Mouse (Mus musculus): Measurements from ENCODE around the gene Depdc1b. TPM values are rescaled to one million over a fixed set of nuclear protein-coding genes. Genes with fewer than 3 reads are reported as not detected.

The Depdc1b gene
- polyA plus RNA-seq, 1 experiment from 2014 or later: 15.2 TPM

- H3K4me2 ChIP-seq: no peak overlapping the region
- no peaks in the 10 kb centered on the region for H3K27me3 ChIP-seq
- H3K4me3 ChIP-seq: no peak overlapping the region
- no peaks in the 10 kb centered on the region for H3K4me1 ChIP-seq
- no peaks in the 10 kb centered on the region for H3K9me3 ChIP-seq
- H3K36me3 ChIP-seq: no peaks in the 10 kb centered on the region
- no peak for ATAC-seq (ENCODE audit: borderline replicate concordance, extremely low read depth, low FRiP score, low TSS enrichment)
- no peak overlapping the region for H3K9ac ChIP-seq
- no peak overlapping the region for H3K27ac ChIP-seq
- WGBS: 58% methylated on average over 3 of the region's 3 CpGs
Observed at GRCm38 (mm10) chr13:108289436-108289835, 26.7 kb upstream of the Depdc1b start.

GRCm38 (mm10) chr13:108290314-108290713, 25.8 kb upstream of the Depdc1b start:
- no peak overlapping the region for H3K4me2 ChIP-seq
- no peak overlapping the region for H3K4me3 ChIP-seq
- WGBS: 86% methylated on average over 4 of the region's 4 CpGs
- no peak overlapping the region for H3K9ac ChIP-seq
- H3K9me3 ChIP-seq: no peaks in the 10 kb centered on the region
- no peak overlapping the region for H3K27ac ChIP-seq
- H3K36me3 ChIP-seq: no peaks in the 10 kb centered on the region
- ATAC-seq (ENCODE audit: borderline replicate concordance, extremely low read depth, low FRiP score, low TSS enrichment): no peak
- H3K4me1 ChIP-seq: no peaks in the 10 kb centered on the region
- H3K27me3 ChIP-seq: no peaks in the 10 kb centered on the region

DNA sequence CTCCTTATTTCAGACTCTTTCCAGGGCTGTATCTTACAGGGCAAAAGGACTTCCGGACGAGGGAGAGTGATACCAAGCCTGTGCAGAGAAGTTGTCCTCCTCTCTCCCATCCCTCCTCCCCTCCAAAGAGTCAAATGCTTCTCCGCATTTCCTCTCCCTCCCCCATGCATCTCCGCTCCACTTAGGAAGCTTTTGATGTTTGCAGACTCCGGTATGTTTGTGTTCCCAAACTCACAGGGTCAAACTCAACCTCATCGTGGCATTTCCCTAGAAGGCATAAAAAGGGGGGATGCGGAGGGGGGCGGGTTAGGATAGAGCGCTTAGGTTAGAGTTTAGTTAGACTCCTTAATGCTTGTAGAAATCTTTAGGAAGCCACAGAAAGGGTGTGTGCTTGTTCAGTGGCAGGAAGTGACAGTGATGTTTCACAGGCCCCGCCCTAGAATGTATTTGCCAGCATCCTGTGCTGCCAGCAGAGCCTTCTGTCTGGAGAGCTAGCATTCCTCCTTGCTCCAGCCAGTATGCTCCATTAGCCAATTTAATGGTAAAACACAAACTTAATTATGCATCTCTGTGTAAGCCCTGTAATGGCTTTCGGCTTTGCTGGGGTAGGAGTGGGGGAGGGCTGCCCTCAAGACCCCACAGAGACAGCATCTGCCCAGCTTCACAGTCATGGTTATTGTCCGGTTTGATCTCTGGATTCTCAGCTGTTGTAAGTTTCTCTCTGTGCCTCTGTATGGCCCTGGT, 18.6 kb upstream of the Depdc1b start:
- H3K9me3 ChIP-seq: no peaks in the 10 kb centered on the region
- peak overlapping the region; percentile 35 for H3K4me3 ChIP-seq
- peak overlapping the region; percentile 36; the same call in 1 of the 2 replicates for H3K9ac ChIP-seq
- H3K27ac ChIP-seq: peak overlapping the region; percentile 90
- peaks cover 27% of the 10 kb centered on the region for H3K4me1 ChIP-seq
- ATAC-seq (ENCODE audit: borderline replicate concordance, extremely low read depth, low FRiP score, low TSS enrichment): peak; percentile 89
- H3K27me3 ChIP-seq: no peaks in the 10 kb centered on the region
- WGBS: 3% methylated on average over 12 of the region's 12 CpGs
- peak overlapping the region; percentile 56 for H3K4me2 ChIP-seq
- H3K36me3 ChIP-seq: no peaks in the 10 kb centered on the region

DNA sequence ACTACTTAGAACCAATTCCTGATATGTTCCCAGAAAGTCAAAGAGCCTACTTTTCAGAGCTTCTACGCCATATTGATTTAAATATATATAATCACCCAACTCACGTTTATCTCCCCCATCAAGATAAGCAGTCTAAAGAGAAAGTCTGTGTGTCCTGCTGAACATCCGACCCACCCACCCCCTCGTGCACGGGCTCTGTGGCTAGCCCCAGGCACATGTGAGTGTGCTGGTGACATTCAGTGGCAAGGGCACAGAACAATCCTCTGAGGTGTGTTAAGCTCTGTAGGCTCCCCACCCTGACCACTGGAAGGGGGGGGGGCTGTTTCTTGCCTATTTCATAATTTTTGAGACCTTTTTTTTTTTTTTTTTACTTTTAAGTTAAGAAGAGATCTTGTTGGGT, 17.9 kb upstream of the Depdc1b start:
- Histone ChIP-seq H3K4me1 (peaks cover 27% of the 10 kb centered on the region), H3K4me3 (no peak overlapping the region), H3K4me2 (no peak overlapping the region), H3K27ac (peak overlapping the region; percentile 90), H3K27me3 (no peaks in the 10 kb centered on the region), H3K9me3 (no peaks in the 10 kb centered on the region), H3K36me3 (no peaks in the 10 kb centered on the region), H3K9ac (no peak overlapping the region)
- no peak for ATAC-seq (ENCODE audit: borderline replicate concordance, extremely low read depth, low FRiP score, low TSS enrichment)
- WGBS: 32% methylated on average over 5 of the region's 5 CpGs

DNA sequence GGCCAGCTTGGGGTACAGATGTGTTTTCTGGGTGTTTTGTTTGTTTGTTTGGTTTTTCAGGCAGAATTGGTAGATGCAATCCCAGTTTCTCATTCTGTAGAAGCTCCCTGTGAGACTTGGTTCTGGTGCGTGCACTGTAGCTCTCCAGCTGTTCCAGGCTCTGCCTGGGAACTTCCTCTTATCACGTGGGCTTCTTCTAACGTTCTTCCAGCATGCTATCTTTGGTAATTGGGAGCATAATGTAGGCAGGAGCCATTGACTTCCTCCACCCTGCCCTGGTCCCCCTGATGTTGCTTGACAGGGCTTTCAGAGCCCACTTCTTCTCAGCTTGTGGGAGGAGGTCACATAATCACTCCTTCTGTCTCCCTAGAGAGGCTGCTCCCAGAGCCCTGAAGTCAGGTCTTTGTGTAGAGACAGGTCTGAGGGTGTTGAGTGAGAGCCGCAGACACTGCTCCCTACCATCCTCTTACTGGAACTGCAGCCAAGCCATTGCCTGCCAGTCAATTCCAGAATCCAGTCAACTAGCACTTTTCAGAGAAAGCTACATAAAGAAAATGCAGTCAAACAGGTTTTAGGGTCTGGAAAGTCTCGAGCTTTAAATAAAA, 15.7 kb upstream of the Depdc1b start:
- Histone ChIP-seq H3K4me1 (peaks cover 27% of the 10 kb centered on the region), H3K36me3 (no peaks in the 10 kb centered on the region), H3K4me3 (no peak overlapping the region), H3K9me3 (no peaks in the 10 kb centered on the region), H3K27me3 (no peaks in the 10 kb centered on the region), H3K9ac (no peak overlapping the region), H3K4me2 (no peak overlapping the region), H3K27ac (peak overlapping the region; percentile 77)
- peak; percentile 47; the same call in 1 of the 2 replicates for ATAC-seq (ENCODE audit: borderline replicate concordance, extremely low read depth, low FRiP score, low TSS enrichment)
- WGBS: 10% methylated on average over 5 of the region's 5 CpGs

DNA sequence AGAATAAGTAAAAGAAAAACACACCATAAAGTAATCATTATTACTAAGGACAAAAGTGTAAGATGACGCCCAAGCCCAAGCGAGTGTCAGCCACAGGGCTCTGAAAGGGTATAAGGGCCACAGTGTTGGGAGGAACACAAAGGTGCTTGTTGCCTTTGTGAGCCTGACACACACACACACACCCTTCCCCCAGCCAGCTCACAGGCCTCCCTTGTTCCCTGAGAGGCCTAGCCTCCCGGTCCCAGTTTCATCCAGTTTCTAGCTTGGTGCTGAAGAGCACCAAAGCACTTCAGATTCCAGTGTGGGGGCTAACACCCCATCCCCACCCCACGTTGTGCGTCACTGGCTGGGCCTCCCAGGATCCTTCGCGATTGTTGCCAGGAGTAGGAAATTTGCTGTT, 14.7 kb upstream of the Depdc1b start:
- no peaks in the 10 kb centered on the region for H3K9me3 ChIP-seq
- H3K4me1 ChIP-seq: peaks cover 27% of the 10 kb centered on the region
- H3K27ac ChIP-seq: peak overlapping the region; percentile 60
- no peaks in the 10 kb centered on the region for H3K36me3 ChIP-seq
- H3K4me3 ChIP-seq: no peak overlapping the region
- no peak overlapping the region for H3K4me2 ChIP-seq
- no peak overlapping the region; the same call in 1 of the 2 replicates for H3K9ac ChIP-seq
- 0 out of 2 replicates have a peak, but pooled peaks have one; percentile 19 for ATAC-seq (ENCODE audit: borderline replicate concordance, extremely low read depth, low FRiP score, low TSS enrichment)
- no peaks in the 10 kb centered on the region for H3K27me3 ChIP-seq
- 35% methylated on average over 7 of the region's 7 CpGs for WGBS

GRCm38 (mm10) chr13:108302957-108303675, 13.0 kb upstream of the Depdc1b start:
- WGBS: 68% methylated on average over 7 of the region's 7 CpGs
- no peak for ATAC-seq (ENCODE audit: borderline replicate concordance, extremely low read depth, low FRiP score, low TSS enrichment)

GRCm38 (mm10) chr13:108303841-108304240, 12.3 kb upstream of the Depdc1b start:
- ATAC-seq (ENCODE audit: borderline replicate concordance, extremely low read depth, low FRiP score, low TSS enrichment): no peak
- no peaks in the 10 kb centered on the region for H3K27me3 ChIP-seq
- no peak overlapping the region for H3K4me3 ChIP-seq
- H3K4me2 ChIP-seq: no peak overlapping the region
- no peak overlapping the region for H3K27ac ChIP-seq
- no peaks in the 10 kb centered on the region for H3K9me3 ChIP-seq
- WGBS: 46% methylated on average over 1 of the region's 1 CpGs
- no peaks in the 10 kb centered on the region for H3K36me3 ChIP-seq
- peaks cover 11% of the 10 kb centered on the region for H3K4me1 ChIP-seq
- no peak overlapping the region for H3K9ac ChIP-seq

More at GRCm38 (mm10) chr13:108302957-108303675, 13.0 kb upstream of the Depdc1b start:
- Histone ChIP-seq H3K36me3 (no peaks in the 10 kb centered on the region), H3K27ac (no peak overlapping the region), H3K27me3 (no peaks in the 10 kb centered on the region), H3K9ac (no peak overlapping the region), H3K4me2 (no peak overlapping the region), H3K4me1 (peaks cover 13% of the 10 kb centered on the region), H3K9me3 (no peaks in the 10 kb centered on the region), H3K4me3 (no peak overlapping the region)

DNA sequence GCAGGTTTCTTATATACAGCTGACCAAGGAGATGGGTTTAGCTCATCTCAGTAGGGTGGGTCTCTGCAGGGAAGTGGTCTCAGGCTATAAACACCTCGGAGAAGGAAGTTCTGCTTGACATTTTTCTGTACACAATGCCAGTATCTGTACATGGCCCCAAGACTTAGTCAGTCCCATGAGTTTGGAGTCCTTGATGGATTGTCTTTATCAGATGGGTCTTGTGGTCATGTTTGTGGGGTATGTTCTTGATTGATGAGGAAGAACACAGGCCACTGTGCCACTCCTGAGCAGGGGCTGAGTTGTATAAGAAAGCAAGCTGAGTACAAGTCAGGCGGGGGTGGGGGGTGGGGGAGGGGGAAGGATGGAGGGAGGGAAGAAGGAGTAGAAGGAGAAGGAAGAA, 11.5 kb upstream of the Depdc1b start:
- Histone ChIP-seq H3K4me2 (no peak overlapping the region), H3K36me3 (no peaks in the 10 kb centered on the region), H3K27ac (no peak overlapping the region), H3K4me3 (no peak overlapping the region), H3K9ac (no peak overlapping the region), H3K4me1 (peaks cover 11% of the 10 kb centered on the region), H3K27me3 (no peaks in the 10 kb centered on the region), H3K9me3 (no peaks in the 10 kb centered on the region)
- WGBS: 27% methylated on average over 2 of the region's 2 CpGs
- no peak for ATAC-seq (ENCODE audit: borderline replicate concordance, extremely low read depth, low FRiP score, low TSS enrichment)

DNA sequence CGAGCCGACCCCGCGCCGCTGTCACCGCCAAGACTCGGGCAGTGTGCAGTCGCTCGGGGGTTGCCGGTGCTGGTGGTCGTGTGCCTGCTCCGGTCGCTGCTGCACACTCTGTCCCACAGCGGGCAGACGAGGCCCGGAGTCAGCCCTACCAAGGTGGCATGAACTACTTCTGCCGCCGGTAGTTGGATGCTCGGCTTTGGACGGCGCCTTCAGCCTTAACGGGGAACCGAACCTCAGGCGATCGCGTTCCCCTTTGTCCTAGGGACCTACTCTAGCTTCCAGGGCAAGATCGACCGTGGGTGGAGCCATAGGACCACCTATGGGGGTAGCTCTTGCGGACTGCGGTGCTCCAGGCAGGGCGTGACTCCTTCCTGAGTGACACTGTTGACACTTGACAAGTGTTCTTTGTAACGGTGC, 363 bp downstream of the Depdc1b start:
- H3K4me3 ChIP-seq: peak overlapping the region; percentile 92
- peak overlapping the region; percentile 68 for H3K9ac ChIP-seq
- no peaks in the 10 kb centered on the region for H3K27me3 ChIP-seq
- ATAC-seq (ENCODE audit: borderline replicate concordance, extremely low read depth, low FRiP score, low TSS enrichment): peak; percentile 62
- no peaks in the 10 kb centered on the region for H3K36me3 ChIP-seq
- 0% methylated on average over 32 of the region's 32 CpGs for WGBS
- H3K27ac ChIP-seq: peak overlapping the region; percentile 87
- peaks cover 17% of the 10 kb centered on the region for H3K4me1 ChIP-seq
- H3K4me2 ChIP-seq: peak overlapping the region; percentile 94
- H3K9me3 ChIP-seq: no peaks in the 10 kb centered on the region

DNA sequence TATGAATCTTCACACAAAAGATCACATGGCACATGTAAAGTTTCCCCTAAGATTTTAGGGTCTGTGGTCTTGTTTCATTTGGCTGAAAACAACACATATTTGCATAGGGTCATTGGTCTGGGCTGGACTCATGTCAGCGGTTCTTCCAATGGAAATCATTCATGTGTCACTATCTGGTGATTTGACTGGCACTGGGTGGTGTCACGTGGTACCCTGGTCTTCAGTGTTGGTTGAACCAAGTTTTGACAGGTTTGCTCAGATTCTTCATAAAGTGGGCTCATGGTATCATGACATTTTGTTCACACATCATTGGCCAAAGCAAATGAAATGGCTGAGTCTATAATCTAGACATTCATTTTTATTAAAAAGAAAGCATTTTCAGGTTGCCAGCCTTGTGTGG, 1.3 kb downstream of the Depdc1b start:
- Histone ChIP-seq H3K4me3 (peak overlapping the region; percentile 92), H3K4me2 (peak overlapping the region; percentile 94), H3K36me3 (no peaks in the 10 kb centered on the region), H3K27me3 (no peaks in the 10 kb centered on the region), H3K27ac (no peak overlapping the region), H3K4me1 (peaks cover 17% of the 10 kb centered on the region), H3K9me3 (no peaks in the 10 kb centered on the region), H3K9ac (no peak overlapping the region)
- no peak for ATAC-seq (ENCODE audit: borderline replicate concordance, extremely low read depth, low FRiP score, low TSS enrichment)
- 78% methylated on average over 2 of the region's 2 CpGs for WGBS

- 94% methylated on average over 8 of the region's 8 CpGs for WGBS
- H3K9ac ChIP-seq: no peak overlapping the region
- H3K4me3 ChIP-seq: no peak overlapping the region
- peaks cover 3% of the 10 kb centered on the region; the same call in 1 of the 2 replicates for H3K36me3 ChIP-seq
- peaks cover 17% of the 10 kb centered on the region for H3K4me1 ChIP-seq
- no peaks in the 10 kb centered on the region for H3K9me3 ChIP-seq
- H3K27ac ChIP-seq: no peak overlapping the region
- no peak overlapping the region for H3K4me2 ChIP-seq
- ATAC-seq (ENCODE audit: borderline replicate concordance, extremely low read depth, low FRiP score, low TSS enrichment): no peak
- no peaks in the 10 kb centered on the region for H3K27me3 ChIP-seq
Observed at GRCm38 (mm10) chr13:108319028-108319427, 2.9 kb downstream of the Depdc1b start.
